Mouse (Mus musculus): ENCODE measurements around the gene Triobp.
"Not testable (repeated sequence)": the region's sequence is repeated elsewhere in the genome, so short reads cannot be mapped to it uniquely, and the experiment has no call there.

Gene Triobp

GRCm38 (mm10) chr15:79029519-79030241, 82.2 kb downstream of the Triobp start:
- DNase-seq (ENCODE audit: low spot score in 2 of 2) = no peak

GRCm38 (mm10) chr15:79030551-79031435, 83.3 kb downstream of the Triobp start:
- DNase-seq (ENCODE audit: low spot score in 2 of 2) = peak; percentile 28 to 38

DNA sequence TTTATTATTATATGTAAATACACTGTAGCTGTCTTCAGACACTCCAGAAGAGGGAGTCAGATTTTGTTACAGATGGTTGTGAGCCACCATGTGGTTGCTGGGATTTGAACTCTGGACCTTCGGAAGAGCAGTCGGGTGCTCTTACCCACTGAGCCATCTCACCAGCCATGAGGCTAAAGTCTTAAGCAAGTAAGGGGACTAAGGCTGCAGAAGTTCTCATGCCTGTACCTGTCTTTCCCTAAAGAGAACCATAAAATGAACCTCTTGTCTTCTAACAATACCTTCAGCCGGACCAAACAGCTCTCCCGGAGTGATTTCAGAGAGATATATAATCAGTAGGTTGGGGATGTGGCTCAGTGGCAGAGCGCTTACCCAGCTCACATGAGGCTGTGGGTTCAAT, 84.4 kb downstream of the Triobp start:
- not testable (repeated sequence) for DNase-seq (ENCODE audit: low spot score in 2 of 2)

GRCm38 (mm10) chr15:79037913-79038328, 90.4 kb downstream of the Triobp start:
- DNase-seq (ENCODE audit: low spot score in 2 of 2) = peak; percentile 40 to 66

DNA sequence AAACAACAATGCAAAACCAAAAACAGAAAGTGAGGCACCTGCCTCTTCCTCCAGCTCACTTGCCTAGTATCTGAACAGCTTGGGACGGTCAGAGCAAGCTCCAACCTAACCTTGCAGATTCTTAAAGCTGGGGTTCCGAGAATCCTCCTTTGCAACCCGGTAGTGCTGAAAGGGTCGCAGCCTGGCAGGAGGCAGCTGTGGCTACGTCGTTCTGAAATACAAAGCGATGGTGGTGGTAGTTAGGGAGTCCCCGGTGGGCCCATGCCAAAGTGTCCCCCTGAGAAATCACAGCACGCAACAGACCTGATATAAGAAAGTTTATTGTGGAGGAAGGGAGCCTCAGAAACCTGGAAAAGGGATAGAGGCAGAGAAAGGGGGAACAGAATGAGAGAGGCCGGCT, 90.8 kb downstream of the Triobp start:
- no peak for DNase-seq (ENCODE audit: low spot score in 2 of 2)

GRCm38 (mm10) chr15:79038853-79039252, 91.3 kb downstream of the Triobp start:
- DNase-seq (ENCODE audit: low spot score in 2 of 2) = peak; percentile 77 to 85

- DNase-seq (ENCODE audit: low spot score in 2 of 2) = no peak
Observed at GRCm38 (mm10) chr15:79040501-79041416, 93.2 kb downstream of the Triobp start.

DNA sequence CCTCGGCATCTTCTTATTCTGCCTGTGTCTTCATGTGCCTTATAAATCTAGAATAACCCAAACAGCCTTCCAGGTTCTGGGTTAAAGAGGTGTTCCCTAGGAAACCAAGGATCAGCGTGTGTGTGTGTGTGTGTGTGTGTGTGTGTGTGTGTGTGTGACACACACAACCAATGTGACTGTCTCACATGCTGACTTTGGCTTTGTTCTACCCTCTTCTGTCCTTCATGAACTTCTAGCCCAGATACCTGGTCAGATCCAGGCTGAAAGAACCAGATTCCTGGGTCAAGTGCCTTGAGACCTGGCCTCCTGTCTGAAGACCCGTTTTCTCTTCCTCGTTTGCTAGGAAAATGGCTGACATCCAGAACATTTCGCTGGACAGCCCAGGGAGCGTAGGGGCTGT, 94.1 kb downstream of the Triobp start, which contains the start of gene Galr3:
Gene Galr3, plus strand, starts transcription at position 301 of the 400 bp plus-strand sequence.
- DNase-seq (ENCODE audit: low spot score in 2 of 2) = no peak

- no peak for DNase-seq (ENCODE audit: low spot score in 2 of 2)
Observed at GRCm38 (mm10) chr15:79042721-79043491, 95.4 kb downstream of the Triobp start.

- no peak for DNase-seq (ENCODE audit: low spot score in 2 of 2)
Observed at GRCm38 (mm10) chr15:79044837-79045236, 97.3 kb downstream of the Triobp start.

DNA sequence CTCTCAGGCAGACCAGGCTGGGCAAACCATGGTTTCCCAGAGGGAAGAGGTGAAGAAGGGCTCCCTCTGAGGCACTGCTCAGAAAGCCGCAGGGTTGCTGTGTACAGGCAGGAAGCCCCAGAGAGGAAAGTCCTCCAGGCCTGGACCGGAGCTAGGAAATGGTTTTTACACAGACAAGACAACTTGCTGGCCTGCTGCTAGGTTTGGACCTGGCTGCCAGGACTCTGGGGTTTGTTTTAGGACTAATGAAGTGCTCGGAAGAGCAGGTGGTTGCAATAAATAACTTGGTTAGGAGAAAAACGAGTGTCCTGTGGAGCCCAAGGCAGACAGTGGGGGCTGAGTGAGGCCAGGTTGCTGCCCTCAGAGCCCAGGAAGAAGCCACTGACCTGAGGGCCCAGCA, 100.7 kb downstream of the Triobp start:
- no peak for DNase-seq (ENCODE audit: low spot score in 2 of 2)

DNA sequence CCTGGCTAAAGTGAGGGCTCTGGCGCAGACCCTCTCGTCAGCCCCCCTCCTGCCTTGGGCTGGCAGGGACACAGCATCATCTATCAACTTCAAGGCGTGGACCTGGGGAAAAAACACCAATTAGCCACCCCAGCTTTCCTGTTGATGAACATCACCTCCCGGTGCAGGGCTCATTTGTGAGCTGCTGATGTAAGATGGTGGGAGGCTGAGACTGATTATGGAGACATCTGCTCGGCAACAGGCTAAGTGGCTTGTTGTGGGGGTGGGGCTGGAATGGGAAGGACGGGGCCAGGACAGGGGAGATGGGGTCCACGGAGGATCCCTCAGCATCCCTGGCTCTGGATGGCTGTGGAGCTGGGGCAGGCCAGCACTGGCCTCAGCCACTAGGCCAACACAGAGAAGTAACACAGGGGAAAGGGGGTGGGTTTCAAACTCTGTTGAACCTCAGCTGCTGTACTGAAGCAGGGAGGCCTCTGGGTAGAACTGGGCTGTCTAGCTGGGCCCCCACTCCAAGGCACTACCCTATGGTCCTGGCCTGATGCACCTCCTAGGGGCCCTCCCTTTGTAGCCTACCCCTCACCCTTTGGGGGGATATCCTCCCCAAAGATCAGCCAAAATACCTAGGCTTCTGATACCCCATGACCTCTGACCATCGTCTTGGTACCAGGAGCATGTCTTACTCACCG, 102.8 kb downstream of the Triobp start:
- DNase-seq (ENCODE audit: low spot score in 2 of 2) = no peak

GRCm38 (mm10) chr15:79050964-79051363, 103.4 kb downstream of the Triobp start:
- DNase-seq (ENCODE audit: low spot score in 2 of 2) = no peak

GRCm38 (mm10) chr15:79051461-79052360, 104.2 kb downstream of the Triobp start:
- DNase-seq (ENCODE audit: low spot score in 2 of 2) = no peak

GRCm38 (mm10) chr15:79052366-79052765, 104.8 kb downstream of the Triobp start:
- DNase-seq (ENCODE audit: low spot score in 2 of 2) = no peak

All from spleen, postnatal 14 days (tissue).